In genomic region chr6:93082205-93082604, GRCm38 (mm10) we compare ENCODE assay signal across 22 mouse cellular contexts.
DNase-seq lines count a peak whose midpoint lies in the region; ATAC-seq and TF ChIP-seq lines count a peak whose summit lies in the region.
"Had no signal": no experiment of that assay in that cellular context is flagged by ENCODE, and none has a peak within 500 bp of the region (broad histone marks: within the 10 kb centered on the region; RNA-seq: fewer than 3 reads in every experiment).

No protein-coding gene starts in this region.

- no peak for TF ChIP-seq CTCF in kidney, postnatal 0 days (IDR thresholded peaks at IDR 0.05; ENCODE audit: low read depth)
- no peak for TF ChIP-seq CTCF in lung, postnatal 0 days (IDR thresholded peaks at IDR 0.05)

- 31% methylated on average over 4 of the region's 4 CpGs for WGBS in kidney, postnatal 0 days
- 31% methylated on average over 4 of the region's 4 CpGs for WGBS in lung, embryonic 15.5 days
- 37% methylated on average over 4 of the region's 4 CpGs for WGBS in lung, postnatal 0 days

- no peaks in the 10 kb centered on the region for H3K27me3 ChIP-seq in kidney, postnatal 0 days (ENCODE audit: insufficient read depth, low read length)
- no peaks in the 10 kb centered on the region for H3K27me3 ChIP-seq in lung, embryonic 15.5 days
- H3K27me3 ChIP-seq in lung, postnatal 0 days (replicated peaks; ENCODE audit: insufficient read depth, low read length): no peaks in the 10 kb centered on the region
- H3K27me3 ChIP-seq: embryonic facial prominence, embryonic 13.5 days; embryonic facial prominence, embryonic 15.5 days; forebrain, embryonic 12.5 days had no signal

- DNase-seq in kidney, postnatal 0 days (ENCODE audit: low spot score): peak; percentile 65
- no peak for DNase-seq in kidney, adult 8-10 months
- no peak for DNase-seq in lung, postnatal 25 days (ENCODE audit: low spot score)
- DNase-seq in lung, postnatal 0 days (ENCODE audit: low spot score): peak; percentile 63
- DNase-seq in lung, postnatal 36 days: no peak
- DNase-seq: adrenal gland, adult 2 months; adrenal gland, postnatal 10 days; adrenal gland, postnatal 25 days; cerebellum, adult 11 months; cerebellum, adult 18-20 months; cerebellum, adult 8-10 months; cerebellum, adult 9-11 months; cerebellum, postnatal 14 days; cerebellum, postnatal 36 days; embryo, embryonic 11 days had no signal

- no peaks in the 10 kb centered on the region for H3K9me3 ChIP-seq in kidney, postnatal 0 days (replicated peaks; ENCODE audit: low read length)
- no peaks in the 10 kb centered on the region for H3K9me3 ChIP-seq in lung, embryonic 15.5 days
- H3K9me3 ChIP-seq in lung, postnatal 0 days (ENCODE audit: low read length): no peaks in the 10 kb centered on the region
- H3K9me3 ChIP-seq: embryonic facial prominence, embryonic 13.5 days; embryonic facial prominence, embryonic 15.5 days; forebrain, embryonic 10.5 days; forebrain, embryonic 12.5 days had no signal

- no peak; the same call in 1 of the 2 replicates for TF ChIP-seq EP300 in lung, postnatal 0 days (IDR thresholded peaks at IDR 0.05)

- H3K36me3 ChIP-seq in kidney, postnatal 0 days (ENCODE audit: insufficient read depth, low read length): no peaks in the 10 kb centered on the region
- no peaks in the 10 kb centered on the region for H3K36me3 ChIP-seq in lung, embryonic 15.5 days
- no peaks in the 10 kb centered on the region for H3K36me3 ChIP-seq in lung, postnatal 0 days (ENCODE audit: insufficient read depth, low read length)
- H3K36me3 ChIP-seq: embryonic facial prominence, embryonic 13.5 days; embryonic facial prominence, embryonic 15.5 days; forebrain, embryonic 10.5 days; forebrain, embryonic 12.5 days had no signal

- no peak overlapping the region for H3K4me3 ChIP-seq in kidney, postnatal 0 days (replicated peaks; ENCODE audit: low read depth, low read length)
- H3K4me3 ChIP-seq in lung, embryonic 15.5 days: no peak overlapping the region
- no peak overlapping the region for H3K4me3 ChIP-seq in lung, postnatal 0 days (ENCODE audit: low read depth, low read length)
- H3K4me3 ChIP-seq: embryonic facial prominence, embryonic 13.5 days; embryonic facial prominence, embryonic 15.5 days; erythroblast, embryonic 14.5 days; forebrain, embryonic 10.5 days; forebrain, embryonic 12.5 days had no signal

- H3K4me1 ChIP-seq in kidney, postnatal 0 days (replicated peaks; ENCODE audit: insufficient read depth, low read length): no peaks in the 10 kb centered on the region
- H3K4me1 ChIP-seq in lung, embryonic 15.5 days: peaks cover 12% of the 10 kb centered on the region; the same call in 1 of the 2 replicates
- H3K4me1 ChIP-seq in lung, postnatal 0 days (ENCODE audit: insufficient read depth, low read depth, low read length): no peaks in the 10 kb centered on the region
- H3K4me1 ChIP-seq: embryonic facial prominence, embryonic 15.5 days; forebrain, embryonic 12.5 days had no signal

- H3K27ac ChIP-seq in kidney, postnatal 0 days: no peak overlapping the region
- peak overlapping the region; percentile 44; the same call in 1 of the 2 replicates for H3K27ac ChIP-seq in lung, embryonic 15.5 days
- no peak overlapping the region for H3K27ac ChIP-seq in lung, postnatal 0 days (ENCODE audit: low read length)
- H3K27ac ChIP-seq: embryonic facial prominence, embryonic 13.5 days; embryonic facial prominence, embryonic 15.5 days; forebrain, embryonic 10.5 days; forebrain, embryonic 12.5 days had no signal

- H3K9ac ChIP-seq in kidney, postnatal 0 days (ENCODE audit: low read depth, low read length): no peak overlapping the region
- no peak overlapping the region for H3K9ac ChIP-seq in lung, embryonic 15.5 days
- no peak overlapping the region for H3K9ac ChIP-seq in lung, postnatal 0 days (replicated peaks; ENCODE audit: low read depth)
- H3K9ac ChIP-seq: embryonic facial prominence, embryonic 13.5 days; embryonic facial prominence, embryonic 15.5 days; forebrain, embryonic 12.5 days had no signal

- no peak overlapping the region for H3K4me2 ChIP-seq in kidney, postnatal 0 days (ENCODE audit: low read length)
- H3K4me2 ChIP-seq in lung, embryonic 15.5 days: no peak overlapping the region
- no peak overlapping the region for H3K4me2 ChIP-seq in lung, postnatal 0 days (replicated peaks; ENCODE audit: low read depth, low read length)
- H3K4me2 ChIP-seq: embryonic facial prominence, embryonic 13.5 days; embryonic facial prominence, embryonic 15.5 days; forebrain, embryonic 12.5 days had no signal

- ATAC-seq in kidney, postnatal 0 days (replicated peaks; ENCODE audit: low FRiP score, low read depth): no peak
- peak; percentile 76; the same call in 1 of the 2 replicates for ATAC-seq in lung, embryonic 15.5 days (ENCODE audit: borderline replicate concordance, extremely low read depth, low FRiP score, low TSS enrichment)
- ATAC-seq in lung, postnatal 0 days: no peak
- ATAC-seq: forebrain, embryonic 14.5 days had no signal

Comparison
In these comparisons a context has a peak if more than half of its experiments do, and no peak if none do; other contexts are left out.
1. DNase-seq: peak in kidney, postnatal 0 days (single experiment) and lung, postnatal 0 days (single experiment); none in kidney, adult 8-10 months (0 of 2), lung, postnatal 25 days (single experiment) and lung, postnatal 36 days (single experiment).